Mouse (Mus musculus) lung, postnatal 0 days (tissue): ENCODE measurements around the gene Stxbp4.

Source experiments
- CTCF ChIP-seq: IDR thresholded peaks from 2 replicates; pipeline ENCODE4 v1.5.1; 2016; ENCODE audit warnings: antibody characterized with exemption, mild to moderate bottlenecking
- EP300 ChIP-seq: IDR thresholded peaks from 2 replicates; pipeline ENCODE4 v1.6.1; 2016; ENCODE audit warnings: antibody characterized with exemption, mild to moderate bottlenecking, control low read depth

DNA sequence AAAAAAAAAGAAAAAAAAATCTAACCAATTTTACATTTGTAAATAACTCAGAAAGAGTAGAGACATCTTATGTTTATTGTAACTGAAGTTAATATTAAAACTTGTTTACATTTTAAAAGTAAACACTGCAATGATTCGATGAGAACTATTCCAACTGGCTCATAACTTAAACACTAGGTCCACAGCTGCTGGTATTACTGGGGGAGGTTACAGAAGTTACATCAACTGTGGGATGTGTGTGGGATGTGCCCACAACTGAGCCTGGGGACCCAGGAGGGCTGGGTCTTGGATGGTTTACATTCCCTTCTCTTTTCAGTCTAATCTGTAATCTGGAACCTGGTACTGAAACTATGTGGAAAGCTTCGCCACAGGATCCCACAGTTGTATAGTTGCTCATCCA, 34.8 kb downstream of the Stxbp4 start:
- no peak for TF ChIP-seq CTCF
- no peak for TF ChIP-seq EP300
